ENCODE assay signal across 1 mouse cellular context in genomic region chr3:95153874-95154273, GRCm38 (mm10).
TF ChIP-seq lines count a peak whose summit lies in the region.

No protein-coding gene starts in this region.

TF ChIP-seq in CH12.LX, 34 proteins besides CTCF, POLR2A, EP300 and RAD21:
- 0 out of 2 replicates have a peak, but pooled peaks have one; percentile 40 for TF ChIP-seq MYC (IDR thresholded peaks at IDR 0.05; ENCODE audit: low read depth, low read length)
- no peak for TF ChIP-seq TBP (conservative IDR thresholded peaks at IDR 0.05; ENCODE audit: low read depth, low read length)
- no peak for TF ChIP-seq MXI1 (IDR thresholded peaks at IDR 0.05; ENCODE audit: low read depth, low read length)
- TF ChIP-seq JUND (conservative IDR thresholded peaks at IDR 0.05; ENCODE audit: low read depth, low read length) = no peak
- no peak for TF ChIP-seq CHD2 (IDR thresholded peaks at IDR 0.05; ENCODE audit: low read length)
- TF ChIP-seq SMC3 (IDR thresholded peaks at IDR 0.05; ENCODE audit: low read depth, low read length) = peak; percentile 42
- TF ChIP-seq NELFE (IDR thresholded peaks at IDR 0.05; ENCODE audit: low read depth, low read length) = no peak
- TF ChIP-seq KAT2A (IDR thresholded peaks at IDR 0.05; ENCODE audit: insufficient replicate concordance, low read length) = no peak
- no peak for TF ChIP-seq IRF4 (IDR thresholded peaks at IDR 0.05; ENCODE audit: low read depth, low read length)
- no peak for TF ChIP-seq ELF1 (IDR thresholded peaks at IDR 0.05; ENCODE audit: low read depth, low read length)
- no peak for TF ChIP-seq POLR2AphosphoS2 (IDR thresholded peaks at IDR 0.05; ENCODE audit: low read depth, low read length)
